In genomic region chr15:12368850-12369249, GRCm38 (mm10) we compare ENCODE assay signal across 24 mouse cellular contexts. TPM values are rescaled to one million over a fixed set of nuclear protein-coding genes. Genes with fewer than 3 reads are reported as not detected.
"Had no signal": no experiment of that assay in that cellular context is flagged by ENCODE, and none has a peak within 500 bp of the region (broad histone marks: within the 10 kb centered on the region; RNA-seq: fewer than 3 reads in every experiment).

No protein-coding gene starts in this region.

- H3K36me3 ChIP-seq: liver, embryonic 15.5 days; lung, embryonic 15.5 days; midbrain, embryonic 12.5 days; neural tube, embryonic 13.5 days; neural tube, embryonic 15.5 days had no signal

- H3K9ac ChIP-seq: liver, embryonic 15.5 days; liver, postnatal 0 days; lung, embryonic 15.5 days; midbrain, embryonic 12.5 days; neural tube, embryonic 13.5 days; neural tube, embryonic 15.5 days had no signal

- H3K4me2 ChIP-seq: lung, embryonic 15.5 days; midbrain, embryonic 12.5 days; neural tube, embryonic 13.5 days; neural tube, embryonic 15.5 days had no signal

- H3K9me3 ChIP-seq: liver, embryonic 15.5 days; lung, embryonic 15.5 days; megakaryocyte, embryonic 14.5 days; midbrain, embryonic 12.5 days; neural tube, embryonic 13.5 days; neural tube, embryonic 15.5 days had no signal

- ATAC-seq: liver, postnatal 0 days; lung, postnatal 0 days; midbrain, embryonic 16.5 days had no signal

- H3K27me3 ChIP-seq: liver, embryonic 15.5 days; lung, embryonic 15.5 days; neural tube, embryonic 13.5 days; neural tube, embryonic 15.5 days had no signal

- DNase-seq: liver, postnatal 0 days; lung, adult 2 months; lung, postnatal 14 days; lung, postnatal 36 days; midbrain, embryonic 14.5 days; retina, postnatal 1 day; right cerebral cortex, adult 18-20 months; right cerebral cortex, postnatal 25 days; right cerebral cortex, postnatal 4 days; spleen, adult 18-20 months; thymus, adult 18-20 months; thymus, postnatal 14 days; thymus, postnatal 36 days had no signal

- H3K27ac ChIP-seq: lung, embryonic 15.5 days; macrophage; midbrain, embryonic 12.5 days; neural tube, embryonic 13.5 days; neural tube, embryonic 15.5 days had no signal

- H3K4me3 ChIP-seq: liver, embryonic 15.5 days; lung, embryonic 15.5 days; megakaryocyte, embryonic 14.5 days; midbrain, embryonic 12.5 days; myocyte; neural tube, embryonic 13.5 days; neural tube, embryonic 15.5 days had no signal

RNA-seq across cellular contexts. Expression of gene 1810049J17Rik, which starts 47.2 kb away (rescaled TPM):
- polyA plus RNA-seq: lung, adult 2 months; midbrain, embryonic 16.5 days; neural tube, embryonic 15.5 days; small intestine, adult 2 months had no signal
